Mouse (Mus musculus): Measurements from ENCODE around the gene Cldn14.

GRCm38 (mm10) chr16:93976907-93977306 lies 31.7 kb downstream of the Cldn14 start:
- TF ChIP-seq POLR2A (IDR thresholded peaks at IDR 0.05; ENCODE audit: low read depth, low read length), result no peak
- TF ChIP-seq CTCF (IDR thresholded peaks at IDR 0.05; ENCODE audit: borderline replicate concordance, insufficient read depth, low read length), result no peak
